Mouse (Mus musculus) urinary bladder, postnatal 10 days (tissue): ENCODE measurements at regions not wholly inside any gene's neighbourhood (a gene's known extent, or its start where the extent isn't known, plus 50 kb on each side); places are given as distances from the start of the nearest gene placed in this dataset.

Experiments used
- DNase-seq: peaks from one replicate; pipeline ENCODE4 v3.0.0; 2022; ENCODE audit warnings: low spot score

- no peak for DNase-seq
Observed at GRCm38 (mm10) chr3:58153874-58154756, 260.4 kb upstream of the Tsc22d2 start.

- no peak for DNase-seq
Observed at GRCm38 (mm10) chr3:58159384-58159783, 255.1 kb upstream of the Tsc22d2 start.

GRCm38 (mm10) chr3:58162238-58162637 is 252.3 kb upstream of the Tsc22d2 start:
- DNase-seq = no peak

- no peak for DNase-seq
Observed at GRCm38 (mm10) chr3:58163806-58164205, 250.7 kb upstream of the Tsc22d2 start.

GRCm38 (mm10) chr3:58166628-58167027 is 247.9 kb upstream of the Tsc22d2 start:
- no peak for DNase-seq

- DNase-seq = no peak
Observed at GRCm38 (mm10) chr3:58167121-58167520, 247.4 kb upstream of the Tsc22d2 start.

- DNase-seq = no peak
Observed at GRCm38 (mm10) chr3:58167761-58168290, 246.7 kb upstream of the Tsc22d2 start.

GRCm38 (mm10) chr3:58168522-58169185 is 245.9 kb upstream of the Tsc22d2 start:
- no peak for DNase-seq

GRCm38 (mm10) chr3:58169786-58170185 is 244.7 kb upstream of the Tsc22d2 start:
- DNase-seq = no peak

GRCm38 (mm10) chr3:58172096-58172495 is 242.4 kb upstream of the Tsc22d2 start:
- no peak for DNase-seq

GRCm38 (mm10) chr3:58173821-58174220 is 240.7 kb upstream of the Tsc22d2 start:
- DNase-seq = no peak

- DNase-seq = no peak
Observed at GRCm38 (mm10) chr3:58181715-58182114, 232.8 kb upstream of the Tsc22d2 start.

- no peak for DNase-seq
Observed at GRCm38 (mm10) chr3:58182299-58182698, 232.2 kb upstream of the Tsc22d2 start.

- DNase-seq = no peak
Observed at GRCm38 (mm10) chr3:58183279-58183678, 231.2 kb upstream of the Tsc22d2 start.

GRCm38 (mm10) chr3:58200462-58200861 is 214.1 kb upstream of the Tsc22d2 start:
- DNase-seq = no peak

- no peak for DNase-seq
Observed at GRCm38 (mm10) chr3:58202816-58203215, 211.7 kb upstream of the Tsc22d2 start.

- no peak for DNase-seq
Observed at GRCm38 (mm10) chr3:58203806-58204205, 210.7 kb upstream of the Tsc22d2 start.

GRCm38 (mm10) chr3:58205526-58205925 is 209.0 kb upstream of the Tsc22d2 start:
- no peak for DNase-seq

GRCm38 (mm10) chr3:58206776-58207398 is 207.6 kb upstream of the Tsc22d2 start:
- DNase-seq = no peak

GRCm38 (mm10) chr3:58211016-58211415 is 203.5 kb upstream of the Tsc22d2 start:
- DNase-seq = no peak

- no peak for DNase-seq
Observed at GRCm38 (mm10) chr3:58224696-58225095, 189.8 kb upstream of the Tsc22d2 start.

GRCm38 (mm10) chr3:58226447-58227321 is 187.8 kb upstream of the Tsc22d2 start:
- no peak for DNase-seq
